Mouse (Mus musculus): ENCODE measurements around the gene Prl3d2. TPM values are rescaled to one million over a fixed set of nuclear protein-coding genes. Genes with fewer than 3 reads are reported as not detected.
"Not testable (repeated sequence)": the region's sequence is repeated elsewhere in the genome, so short reads cannot be mapped to it uniquely, and the experiment has no call there.

The Prl3d2 gene
- polyA plus RNA-seq (2015; fragmentation: Nextera tagmentation; extraction: Ambion mirVana): not detected in 2 replicates

DNA sequence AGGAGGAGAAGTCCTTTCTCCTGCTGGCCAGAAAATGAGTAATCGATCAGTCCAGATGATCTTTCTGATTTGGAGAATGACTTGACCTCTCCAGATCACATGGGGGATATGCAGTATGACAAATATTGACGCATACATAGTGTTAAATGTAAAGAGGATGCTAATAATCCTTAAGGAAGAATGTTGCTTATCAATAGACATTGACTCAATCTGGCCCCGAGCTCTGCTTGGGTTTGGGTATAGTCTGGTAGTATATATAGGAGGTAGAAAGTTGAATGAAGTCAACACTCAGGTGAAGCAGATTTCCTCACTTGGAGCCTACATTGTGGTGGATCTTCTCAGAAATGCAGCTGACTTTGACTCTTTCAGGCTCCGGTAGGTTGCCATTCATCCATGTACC is at the start of gene Prl3d2:
Gene Prl3d2 (plus strand): TSS at position 301 of the 400 bp plus-strand sequence.
- H3K9me3 ChIP-seq (ENCODE audit: low read length); H3K4me1 ChIP-seq (ENCODE audit: insufficient read depth, low read depth, low read length); DNase-seq (ENCODE audit: low spot score); H3K27me3 ChIP-seq (replicated peaks; ENCODE audit: insufficient read depth, low read length); H3K9ac ChIP-seq (replicated peaks; ENCODE audit: low read depth); ATAC-seq; H3K27ac ChIP-seq (ENCODE audit: low read length); H3K36me3 ChIP-seq (ENCODE audit: insufficient read depth, low read length); H3K4me3 ChIP-seq (ENCODE audit: low read depth, low read length); H3K4me2 ChIP-seq (replicated peaks; ENCODE audit: low read depth, low read length): not testable (repeated sequence)
- WGBS: 92% methylated on average over 4 of the region's 4 CpGs

DNA sequence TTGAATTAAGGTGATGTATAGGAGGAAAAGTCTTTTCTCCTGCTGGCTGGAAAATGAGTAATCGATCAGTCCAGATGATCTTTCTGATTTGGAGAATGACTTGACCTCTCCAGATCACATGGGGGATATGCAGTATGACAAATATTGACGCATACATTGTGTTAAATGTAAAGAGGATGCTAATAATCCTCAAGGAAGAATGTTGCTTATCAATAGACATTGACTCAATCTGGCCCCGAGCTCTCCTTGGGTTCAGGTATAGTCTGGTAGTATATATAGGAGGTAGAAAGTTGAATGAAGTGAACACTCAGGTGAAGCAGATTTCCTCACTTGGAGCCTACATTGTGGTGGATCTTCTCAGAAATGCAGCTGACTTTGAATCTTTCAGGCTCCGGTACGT is 27.6 kb upstream of the Prl3d2 start, which contains the start of gene Prl3d1:
Gene Prl3d1 (plus strand): TSS at position 301 of the 400 bp plus-strand sequence.
- not testable (repeated sequence) for H3K27ac ChIP-seq (ENCODE audit: low read length); ATAC-seq; H3K27me3 ChIP-seq (replicated peaks; ENCODE audit: insufficient read depth, low read length); H3K4me3 ChIP-seq (ENCODE audit: low read depth, low read length); DNase-seq (ENCODE audit: low spot score); H3K36me3 ChIP-seq (ENCODE audit: insufficient read depth, low read length); H3K4me2 ChIP-seq (replicated peaks; ENCODE audit: low read depth, low read length); H3K4me1 ChIP-seq (ENCODE audit: insufficient read depth, low read depth, low read length); H3K9ac ChIP-seq (replicated peaks; ENCODE audit: low read depth); H3K9me3 ChIP-seq (ENCODE audit: low read length)
- 90% methylated on average over 5 of the region's 5 CpGs for WGBS

DNA sequence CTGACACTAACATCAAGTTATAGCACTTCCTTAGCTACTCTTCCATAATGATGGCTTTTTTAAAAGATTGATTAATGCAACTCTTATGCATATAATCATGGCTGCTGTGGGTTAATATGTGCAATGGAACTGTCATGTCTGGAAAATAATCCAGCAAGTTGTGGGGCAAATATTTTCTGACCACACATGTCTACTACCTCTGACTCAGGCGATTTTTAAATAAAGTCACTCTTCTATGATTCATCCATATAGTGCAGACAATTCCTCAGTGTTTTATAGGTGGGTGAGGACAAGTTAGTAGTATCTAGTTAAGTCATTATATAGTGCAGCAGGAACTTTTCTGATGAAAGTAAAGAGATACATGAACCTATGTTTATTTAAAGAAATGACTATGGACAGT is 26.8 kb downstream of the Prl3d2 start:
- Histone ChIP-seq H3K27ac (ENCODE audit: low read length) (no peak overlapping the region), H3K9ac (replicated peaks; ENCODE audit: low read depth) (no peak overlapping the region), H3K4me3 (ENCODE audit: low read depth, low read length) (no peak overlapping the region), H3K9me3 (ENCODE audit: low read length) (no peaks in the 10 kb centered on the region), H3K27me3 (replicated peaks; ENCODE audit: insufficient read depth, low read length) (no peaks in the 10 kb centered on the region), H3K36me3 (ENCODE audit: insufficient read depth, low read length) (no peaks in the 10 kb centered on the region), H3K4me1 (ENCODE audit: insufficient read depth, low read depth, low read length) (no peaks in the 10 kb centered on the region), H3K4me2 (replicated peaks; ENCODE audit: low read depth, low read length) (no peak overlapping the region)
- no peak for ATAC-seq
- no peak for DNase-seq (ENCODE audit: low spot score)
- WGBS: 48% methylated on average over 1 of the region's 1 CpGs
- TF ChIP-seq EP300 (IDR thresholded peaks at IDR 0.05): no peak
- no peak for TF ChIP-seq CTCF (IDR thresholded peaks at IDR 0.05)

DNA sequence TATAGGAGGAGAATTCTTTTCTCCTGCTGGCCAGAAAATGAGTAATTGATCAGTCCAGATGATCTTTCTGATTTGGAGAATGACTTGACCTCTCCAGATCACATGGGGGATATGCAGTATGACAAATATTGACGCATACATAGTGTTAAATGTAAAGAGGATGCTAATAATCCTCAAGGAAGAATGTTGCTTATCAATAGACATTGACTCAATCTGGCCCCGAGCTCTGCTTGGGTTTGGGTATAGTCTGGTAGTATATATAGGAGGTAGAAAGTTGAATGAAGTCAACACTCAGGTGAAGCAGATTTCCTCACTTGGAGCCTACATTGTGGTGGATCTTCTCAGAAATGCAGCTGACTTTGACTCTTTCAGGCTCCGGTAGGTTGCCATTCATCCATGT is 35.0 kb downstream of the Prl3d2 start, which contains the start of gene Prl3d3:
Gene Prl3d3 (plus strand): TSS at position 301 of the 400 bp plus-strand sequence.
- not testable (repeated sequence) for H3K27me3 ChIP-seq (replicated peaks; ENCODE audit: insufficient read depth, low read length); H3K4me3 ChIP-seq (ENCODE audit: low read depth, low read length); DNase-seq (ENCODE audit: low spot score); H3K9ac ChIP-seq (replicated peaks; ENCODE audit: low read depth); H3K9me3 ChIP-seq (ENCODE audit: low read length); H3K27ac ChIP-seq (ENCODE audit: low read length); H3K4me1 ChIP-seq (ENCODE audit: insufficient read depth, low read depth, low read length); H3K4me2 ChIP-seq (replicated peaks; ENCODE audit: low read depth, low read length); ATAC-seq; H3K36me3 ChIP-seq (ENCODE audit: insufficient read depth, low read length)
- 77% methylated on average over 2 of the region's 3 CpGs for WGBS

Other genes with a start within 250 kb of the Prl3d2 start
- not detected in 2 replicates for gene Prl, start 64.1 kb upstream of the Prl3d2 start, polyA plus RNA-seq (2015; fragmentation: Nextera tagmentation; extraction: Ambion mirVana)
- gene Prl3d1, start 27.5 kb upstream of the Prl3d2 start, polyA plus RNA-seq (2015; fragmentation: Nextera tagmentation; extraction: Ambion mirVana): not detected in 2 replicates
- gene Prl3d3, start 35.1 kb downstream of the Prl3d2 start, polyA plus RNA-seq (2015; fragmentation: Nextera tagmentation; extraction: Ambion mirVana): not detected in 2 replicates
- gene Prl3c1, start 75.0 kb downstream of the Prl3d2 start, polyA plus RNA-seq (2015; fragmentation: Nextera tagmentation; extraction: Ambion mirVana): not detected in 2 replicates
- not detected in 2 replicates for gene Prl3b1, start 120.1 kb downstream of the Prl3d2 start, polyA plus RNA-seq (2015; fragmentation: Nextera tagmentation; extraction: Ambion mirVana)
- gene Prl3a1, start 137.7 kb downstream of the Prl3d2 start, polyA plus RNA-seq (2015; fragmentation: Nextera tagmentation; extraction: Ambion mirVana): not detected in 2 replicates
- gene Prl6a1, start 190.9 kb downstream of the Prl3d2 start, polyA plus RNA-seq (2015; fragmentation: Nextera tagmentation; extraction: Ambion mirVana): not detected in 2 replicates
- not detected in 2 replicates for gene Prl8a2, start 224.0 kb downstream of the Prl3d2 start, polyA plus RNA-seq (2015; fragmentation: Nextera tagmentation; extraction: Ambion mirVana)